Mouse (Mus musculus): Measurements from ENCODE around the gene Pax8. TPM values are rescaled to one million over a fixed set of nuclear protein-coding genes. Genes with fewer than 3 reads are reported as not detected.

The Pax8 gene
- polyA plus RNA-seq, 1 experiment from 2014 or later = 0.57 TPM

GRCm38 (mm10) chr2:24409166-24409565 is 66.2 kb downstream of the Pax8 start:
- Histone ChIP-seq H3K27me3 (replicated peaks; ENCODE audit: control insufficient read depth, insufficient read depth, low read length) (peaks cover 3% of the 10 kb centered on the region; the same call in 1 of the 2 replicates), H3K4me2 (ENCODE audit: low read length) (no peak overlapping the region), H3K9ac (replicated peaks; ENCODE audit: low read depth, low read length) (no peak overlapping the region), H3K9me3 (ENCODE audit: control insufficient read depth, low read length) (no peaks in the 10 kb centered on the region), H3K4me1 (replicated peaks; ENCODE audit: control insufficient read depth, insufficient read depth, low read length) (peaks cover 11% of the 10 kb centered on the region), H3K4me3 (replicated peaks; ENCODE audit: low read length) (no peak overlapping the region), H3K36me3 (ENCODE audit: control insufficient read depth, insufficient read depth) (no peaks in the 10 kb centered on the region), H3K27ac (ENCODE audit: low read length) (no peak overlapping the region)
- 4% methylated on average over 2 of the region's 2 CpGs for WGBS
- peak; percentile 53; the same call in 1 of the 2 replicates for ATAC-seq

GRCm38 (mm10) chr2:24407701-24408485 is 67.5 kb downstream of the Pax8 start:
- no peaks in the 10 kb centered on the region for H3K36me3 ChIP-seq (ENCODE audit: control insufficient read depth, insufficient read depth)
- no peaks in the 10 kb centered on the region for H3K9me3 ChIP-seq (ENCODE audit: control insufficient read depth, low read length)
- ATAC-seq = peak; percentile 26; the same call in 1 of the 2 replicates
- H3K27me3 ChIP-seq (replicated peaks; ENCODE audit: control insufficient read depth, insufficient read depth, low read length) = peaks cover 3% of the 10 kb centered on the region; the same call in 1 of the 2 replicates
- no peak overlapping the region for H3K9ac ChIP-seq (replicated peaks; ENCODE audit: low read depth, low read length)
- H3K4me1 ChIP-seq (replicated peaks; ENCODE audit: control insufficient read depth, insufficient read depth, low read length) = peaks cover 11% of the 10 kb centered on the region
- no peak overlapping the region for H3K4me3 ChIP-seq (replicated peaks; ENCODE audit: low read length)
- H3K4me2 ChIP-seq (ENCODE audit: low read length) = no peak overlapping the region
- no peak overlapping the region for H3K27ac ChIP-seq (ENCODE audit: low read length)
- 7% methylated on average over 4 of the region's 4 CpGs for WGBS

DNA sequence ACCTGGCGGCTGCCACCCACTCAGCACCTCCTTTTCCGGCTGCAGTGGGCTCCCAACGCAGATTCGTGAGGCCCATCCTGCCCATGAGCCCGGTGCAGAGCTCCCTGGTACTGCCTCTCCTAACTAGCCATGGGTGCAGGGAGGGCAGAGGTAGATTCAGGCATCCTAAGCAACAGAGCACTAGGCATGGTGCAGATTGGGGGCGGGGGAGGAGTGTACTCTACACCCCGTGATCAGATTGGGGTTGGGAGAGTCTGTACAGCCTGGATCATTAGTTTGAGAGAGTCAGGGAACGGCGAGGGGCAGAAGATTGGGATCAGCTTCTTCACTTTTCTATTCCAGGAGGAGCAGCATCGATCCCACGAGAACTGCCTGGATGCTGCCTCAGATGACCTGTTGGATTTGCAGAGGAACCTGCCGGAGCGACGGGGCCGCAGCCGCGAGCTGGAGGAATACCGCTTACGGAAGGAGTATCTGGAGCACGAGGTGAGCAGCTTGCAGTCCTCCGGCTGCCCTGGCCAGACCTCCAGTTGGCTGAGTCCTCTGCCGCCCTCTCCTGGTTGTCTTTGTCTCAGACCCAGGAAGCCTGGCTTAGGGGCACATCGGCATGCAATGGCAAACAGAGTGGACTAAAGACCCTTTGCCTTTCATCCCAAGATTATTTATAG is 69.9 kb downstream of the Pax8 start:
- WGBS = 10% methylated on average over 23 of the region's 23 CpGs
- ATAC-seq = peak; percentile 78

DNA sequence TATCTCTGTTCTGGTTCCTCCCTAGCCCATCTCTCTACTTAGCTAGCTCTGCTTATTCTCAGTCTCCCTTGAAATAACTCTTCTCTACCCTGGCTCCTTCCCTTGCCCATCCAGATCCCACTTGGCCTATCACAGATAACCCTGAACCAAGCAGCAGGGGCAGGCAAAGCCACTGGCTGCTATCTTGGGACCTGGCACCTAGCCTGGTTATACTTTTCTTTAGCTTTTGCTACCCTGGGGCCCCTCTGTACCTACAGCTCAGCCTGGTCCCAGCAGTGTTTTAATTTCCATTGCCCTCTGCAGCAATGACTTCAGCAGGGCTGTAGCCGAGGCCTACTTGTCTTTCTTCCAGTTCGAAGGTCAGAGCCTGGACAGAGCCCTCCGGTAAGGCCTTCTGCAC is 74.7 kb downstream of the Pax8 start:
- 87% methylated on average over 3 of the region's 3 CpGs for WGBS
- H3K9me3 ChIP-seq (ENCODE audit: control insufficient read depth, low read length) = no peaks in the 10 kb centered on the region
- H3K9ac ChIP-seq (replicated peaks; ENCODE audit: low read depth, low read length) = no peak overlapping the region
- no peak overlapping the region for H3K4me3 ChIP-seq (replicated peaks; ENCODE audit: low read length)
- no peak for ATAC-seq
- no peak overlapping the region for H3K4me2 ChIP-seq (ENCODE audit: low read length)
- H3K27me3 ChIP-seq (replicated peaks; ENCODE audit: control insufficient read depth, insufficient read depth, low read length) = peaks cover 3% of the 10 kb centered on the region; the same call in 1 of the 2 replicates
- H3K4me1 ChIP-seq (replicated peaks; ENCODE audit: control insufficient read depth, insufficient read depth, low read length) = peaks cover 6% of the 10 kb centered on the region
- H3K27ac ChIP-seq (ENCODE audit: low read length) = no peak overlapping the region
- H3K36me3 ChIP-seq (ENCODE audit: control insufficient read depth, insufficient read depth) = no peaks in the 10 kb centered on the region

More for the DNA sequence above, 69.9 kb downstream of the Pax8 start:
- Histone ChIP-seq H3K4me3 (replicated peaks; ENCODE audit: low read length) (peak overlapping the region; percentile 29), H3K4me1 (replicated peaks; ENCODE audit: control insufficient read depth, insufficient read depth, low read length) (peaks cover 11% of the 10 kb centered on the region), H3K4me2 (ENCODE audit: low read length) (peak overlapping the region; percentile 47), H3K9me3 (ENCODE audit: control insufficient read depth, low read length) (no peaks in the 10 kb centered on the region), H3K36me3 (ENCODE audit: control insufficient read depth, insufficient read depth) (no peaks in the 10 kb centered on the region), H3K9ac (replicated peaks; ENCODE audit: low read depth, low read length) (peak overlapping the region; percentile 42), H3K27ac (ENCODE audit: low read length) (no peak overlapping the region), H3K27me3 (replicated peaks; ENCODE audit: control insufficient read depth, insufficient read depth, low read length) (peaks cover 3% of the 10 kb centered on the region; the same call in 1 of the 2 replicates)

DNA sequence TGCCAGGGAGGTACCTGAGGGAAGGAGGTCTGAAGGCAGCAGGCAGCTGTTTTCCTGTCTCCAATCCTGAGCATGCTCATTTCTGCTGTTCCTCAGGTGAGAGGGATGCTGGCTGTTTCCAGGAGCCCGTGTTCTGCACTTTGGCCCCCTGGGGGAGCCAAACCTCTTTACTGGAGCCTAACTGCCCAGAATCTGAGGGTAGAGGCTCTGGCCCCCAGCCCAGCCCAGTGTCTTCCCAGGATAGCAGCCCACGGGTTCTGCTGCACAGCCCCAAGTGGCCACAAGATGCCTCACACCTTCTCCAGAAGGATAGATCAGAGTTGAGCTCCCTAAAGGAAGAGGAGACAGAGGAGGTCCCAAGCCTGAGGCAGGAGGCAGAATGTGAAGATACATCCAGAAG is 78.3 kb downstream of the Pax8 start:
- no peak overlapping the region for H3K4me3 ChIP-seq (replicated peaks; ENCODE audit: low read length)
- H3K9me3 ChIP-seq (ENCODE audit: control insufficient read depth, low read length) = no peaks in the 10 kb centered on the region
- no peaks in the 10 kb centered on the region for H3K4me1 ChIP-seq (replicated peaks; ENCODE audit: control insufficient read depth, insufficient read depth, low read length)
- WGBS = 14% methylated on average over 2 of the region's 2 CpGs
- no peaks in the 10 kb centered on the region for H3K36me3 ChIP-seq (ENCODE audit: control insufficient read depth, insufficient read depth)
- H3K9ac ChIP-seq (replicated peaks; ENCODE audit: low read depth, low read length) = no peak overlapping the region
- H3K27ac ChIP-seq (ENCODE audit: low read length) = no peak overlapping the region
- no peak for ATAC-seq
- H3K27me3 ChIP-seq (replicated peaks; ENCODE audit: control insufficient read depth, insufficient read depth, low read length) = no peaks in the 10 kb centered on the region
- H3K4me2 ChIP-seq (ENCODE audit: low read length) = no peak overlapping the region

DNA sequence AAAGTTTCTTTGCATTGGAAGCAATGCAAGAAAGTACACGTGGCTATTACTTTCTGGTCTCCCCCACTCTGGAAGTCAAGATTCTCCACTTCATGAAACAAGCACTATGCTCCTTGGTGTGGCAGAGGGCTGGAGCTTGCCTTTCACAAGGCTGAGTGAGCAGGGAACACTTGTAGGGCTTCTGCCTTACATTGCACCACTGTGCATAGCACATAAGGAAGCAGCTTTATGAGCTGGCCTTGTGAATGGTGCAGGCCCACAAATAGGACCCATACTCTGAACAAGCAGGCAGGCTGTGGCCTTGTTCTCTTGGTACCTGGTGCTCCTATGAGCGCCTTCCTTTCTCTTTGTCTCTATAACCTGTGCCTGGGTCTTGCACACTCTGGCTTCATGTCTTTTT is 82.1 kb downstream of the Pax8 start:
- Histone ChIP-seq H3K36me3 (ENCODE audit: control insufficient read depth, insufficient read depth) (no peaks in the 10 kb centered on the region), H3K9me3 (ENCODE audit: control insufficient read depth, low read length) (no peaks in the 10 kb centered on the region), H3K4me2 (ENCODE audit: low read length) (no peak overlapping the region), H3K9ac (replicated peaks; ENCODE audit: low read depth, low read length) (no peak overlapping the region), H3K27ac (ENCODE audit: low read length) (no peak overlapping the region), H3K4me3 (replicated peaks; ENCODE audit: low read length) (no peak overlapping the region), H3K27me3 (replicated peaks; ENCODE audit: control insufficient read depth, insufficient read depth, low read length) (no peaks in the 10 kb centered on the region), H3K4me1 (replicated peaks; ENCODE audit: control insufficient read depth, insufficient read depth, low read length) (no peaks in the 10 kb centered on the region)
- WGBS = 70% methylated on average over 2 of the region's 2 CpGs
- no peak for ATAC-seq

GRCm38 (mm10) chr2:24387361-24388283 is 87.8 kb downstream of the Pax8 start:
- Histone ChIP-seq H3K9ac (replicated peaks; ENCODE audit: low read depth, low read length) (no peak overlapping the region), H3K27me3 (replicated peaks; ENCODE audit: control insufficient read depth, insufficient read depth, low read length) (no peaks in the 10 kb centered on the region), H3K4me2 (ENCODE audit: low read length) (no peak overlapping the region), H3K4me1 (replicated peaks; ENCODE audit: control insufficient read depth, insufficient read depth, low read length) (no peaks in the 10 kb centered on the region), H3K27ac (ENCODE audit: low read length) (no peak overlapping the region), H3K4me3 (replicated peaks; ENCODE audit: low read length) (no peak overlapping the region), H3K36me3 (ENCODE audit: control insufficient read depth, insufficient read depth) (no peaks in the 10 kb centered on the region), H3K9me3 (ENCODE audit: control insufficient read depth, low read length) (no peaks in the 10 kb centered on the region)
- ATAC-seq = no peak
- WGBS = 93% methylated on average over 4 of the region's 4 CpGs

DNA sequence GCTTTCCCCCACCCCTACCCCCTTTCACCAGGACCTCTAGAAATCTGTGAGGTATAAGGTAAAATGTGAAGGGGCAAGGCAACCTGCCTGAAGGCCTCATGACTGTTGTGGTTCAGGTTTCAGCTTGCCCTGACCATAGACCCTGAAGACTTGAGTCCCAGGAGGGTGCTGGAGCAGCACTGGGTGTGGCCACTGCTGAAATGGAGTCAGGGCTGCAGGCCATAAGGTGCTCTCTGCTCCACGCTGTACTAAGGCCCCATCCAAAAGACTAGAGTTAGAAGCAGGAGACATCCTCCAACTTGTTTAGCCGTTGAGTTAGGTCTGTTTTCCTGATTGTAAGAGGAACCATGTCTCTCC is 88.5 kb downstream of the Pax8 start:
- Histone ChIP-seq H3K4me2 (ENCODE audit: low read length) (no peak overlapping the region), H3K27ac (ENCODE audit: low read length) (no peak overlapping the region), H3K4me1 (replicated peaks; ENCODE audit: control insufficient read depth, insufficient read depth, low read length) (no peaks in the 10 kb centered on the region), H3K9ac (replicated peaks; ENCODE audit: low read depth, low read length) (no peak overlapping the region), H3K4me3 (replicated peaks; ENCODE audit: low read length) (no peak overlapping the region), H3K27me3 (replicated peaks; ENCODE audit: control insufficient read depth, insufficient read depth, low read length) (no peaks in the 10 kb centered on the region), H3K36me3 (ENCODE audit: control insufficient read depth, insufficient read depth) (no peaks in the 10 kb centered on the region), H3K9me3 (ENCODE audit: control insufficient read depth, low read length) (no peaks in the 10 kb centered on the region)
- no peak for ATAC-seq
- 93% methylated on average over 2 of the region's 2 CpGs for WGBS
